Mouse (Mus musculus) cerebellum, postnatal 36 days (tissue): ENCODE measurements around the gene Ubtd2.
A peak's percentile ranks its signal among the peaks of the same experiment; 100 is the strongest.
"Not testable (repeated sequence)": the region's sequence is repeated elsewhere in the genome, so short reads cannot be mapped to it uniquely, and the experiment has no call there.

Experiments
- DNase-seq, 2 experiments: peaks; one replicate each; pipeline ENCODE4 v3.0.0; 2021 to 2022; ENCODE audit warnings: mixed read lengths in 2 of 2

Gene Ubtd2

DNA sequence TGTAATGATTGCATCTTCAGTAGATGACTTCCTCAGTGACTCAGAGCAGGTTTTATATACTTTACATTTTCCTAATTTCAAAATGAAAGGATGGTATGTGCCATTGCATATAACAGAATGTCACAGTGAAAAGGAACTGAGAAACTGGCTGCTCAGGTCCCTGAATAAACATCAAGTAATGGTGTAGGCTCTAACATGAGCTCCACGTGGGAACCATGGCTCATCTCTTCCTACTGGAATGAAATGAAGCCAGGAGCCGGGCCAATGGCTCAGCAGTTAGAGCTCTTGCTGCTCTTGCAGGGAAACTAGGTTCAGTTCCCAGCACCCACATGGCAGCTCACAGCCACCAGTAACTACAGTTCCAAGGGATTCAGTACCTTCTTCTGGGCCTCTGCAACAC lies 16.8 kb downstream of the Ubtd2 start:
- no peak for DNase-seq

DNA sequence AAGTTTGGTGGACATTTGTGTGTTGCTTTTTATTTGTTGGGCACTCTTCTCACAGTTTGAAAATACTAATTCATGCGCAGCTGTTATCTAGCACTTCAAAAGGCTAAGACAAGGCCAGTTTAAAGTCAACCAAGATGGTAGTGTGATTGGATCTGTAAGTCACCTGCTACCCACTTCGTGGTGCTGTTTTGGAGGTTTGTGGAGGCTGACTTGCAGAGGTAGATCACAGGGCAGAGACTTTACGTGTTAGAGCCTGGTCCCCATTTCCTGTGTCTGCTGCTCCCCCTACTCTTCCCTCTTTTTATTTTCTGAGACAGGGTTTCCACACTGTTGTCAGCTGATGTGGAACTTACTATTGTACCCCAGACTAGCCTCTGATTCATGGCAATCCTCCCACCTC lies 19.6 kb downstream of the Ubtd2 start:
- DNase-seq: no peak

DNA sequence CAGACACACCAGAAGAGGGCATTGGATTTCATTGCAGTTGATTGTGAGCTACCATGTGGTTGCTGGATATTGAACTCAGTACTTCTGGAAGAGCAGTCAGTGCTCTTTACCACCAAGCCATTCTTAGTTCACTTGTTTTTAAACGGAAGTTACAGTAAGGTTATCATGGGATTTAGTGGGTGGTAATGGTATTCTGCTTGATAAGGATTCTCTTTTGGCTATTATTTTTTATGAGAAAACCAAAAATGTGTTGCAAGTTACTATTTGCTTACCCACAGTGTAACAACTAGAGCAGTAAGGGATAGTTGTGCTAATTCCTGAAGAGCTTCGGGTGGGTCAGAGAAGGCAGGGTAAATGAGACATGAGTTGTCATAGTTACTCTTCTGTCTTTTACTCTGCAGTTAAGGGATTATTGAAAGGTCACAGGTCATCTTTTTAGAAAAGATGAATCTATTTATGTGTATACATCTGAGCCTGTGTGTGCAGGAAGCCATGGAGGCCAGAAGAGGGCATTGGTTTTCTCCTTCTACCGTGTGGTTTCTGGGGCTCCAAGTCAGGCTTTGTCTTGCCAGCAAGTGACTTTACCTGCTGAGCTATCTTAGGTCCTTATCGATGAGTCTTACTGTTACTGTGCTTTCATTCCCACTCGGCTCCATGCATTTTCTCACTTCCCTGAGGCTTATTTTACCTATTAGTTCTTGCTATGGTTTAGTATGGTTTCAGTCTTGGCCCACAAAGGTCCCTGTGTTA lies 20.5 kb downstream of the Ubtd2 start:
- no peak for DNase-seq

DNA sequence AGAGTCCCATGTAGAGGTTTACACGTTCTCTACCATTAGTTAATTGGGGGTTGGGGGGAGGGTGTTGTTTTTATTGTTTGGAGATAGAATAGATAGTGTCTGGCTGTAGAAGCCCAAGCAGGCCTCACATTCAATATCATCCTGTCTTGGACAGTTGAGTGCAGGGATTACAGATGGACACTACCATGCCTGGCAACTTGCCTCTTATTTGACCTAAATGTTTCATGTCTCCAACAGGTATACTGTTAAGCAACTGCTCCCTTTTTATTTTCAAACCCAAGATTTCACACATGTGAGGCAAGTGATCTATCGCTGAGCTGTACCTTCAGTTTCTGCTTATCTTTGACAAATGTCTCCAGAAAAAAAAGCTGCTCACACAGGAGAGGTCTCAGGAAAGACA lies 26.4 kb downstream of the Ubtd2 start:
- DNase-seq: peak; percentile 31 to 49

DNA sequence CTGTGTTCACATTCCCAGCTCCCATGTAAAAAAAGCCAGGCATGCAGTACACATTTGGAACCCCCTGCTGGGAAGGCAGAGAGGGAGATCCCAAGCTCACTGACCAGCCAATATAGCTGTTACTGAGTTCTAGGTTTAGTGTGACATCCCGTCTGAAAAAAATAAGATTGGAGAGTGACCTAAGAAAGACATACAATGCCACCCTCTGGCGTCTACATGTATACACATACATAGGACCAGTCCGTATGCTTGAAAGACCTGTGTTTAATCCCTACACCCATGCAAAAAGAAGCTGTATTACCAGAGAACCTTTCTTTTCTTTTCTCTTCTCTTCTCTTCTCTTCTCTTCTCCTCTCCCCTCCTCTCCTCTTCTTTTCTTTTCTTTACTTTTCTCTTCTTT lies 30.1 kb downstream of the Ubtd2 start:
- no peak for DNase-seq

DNA sequence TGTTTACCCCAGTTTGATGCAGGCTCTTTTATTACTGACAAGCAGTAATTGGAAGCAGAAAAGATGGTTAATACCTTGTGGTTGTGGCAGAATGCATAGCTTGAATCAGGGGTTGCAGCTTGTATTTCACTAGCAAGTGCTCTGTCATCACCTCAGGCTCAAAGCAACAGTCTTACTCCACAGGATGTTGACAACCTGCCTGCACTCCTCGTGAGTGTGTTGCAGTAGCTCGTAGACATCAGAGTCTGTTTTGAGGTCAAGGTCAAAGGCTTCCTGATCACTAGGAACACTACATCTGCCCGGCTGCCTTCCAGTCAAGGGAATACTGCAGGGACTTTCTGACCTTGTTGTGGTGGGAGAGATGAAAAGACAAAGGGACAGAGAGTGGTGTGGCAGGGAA lies 31.5 kb downstream of the Ubtd2 start:
- no peak for DNase-seq

DNA sequence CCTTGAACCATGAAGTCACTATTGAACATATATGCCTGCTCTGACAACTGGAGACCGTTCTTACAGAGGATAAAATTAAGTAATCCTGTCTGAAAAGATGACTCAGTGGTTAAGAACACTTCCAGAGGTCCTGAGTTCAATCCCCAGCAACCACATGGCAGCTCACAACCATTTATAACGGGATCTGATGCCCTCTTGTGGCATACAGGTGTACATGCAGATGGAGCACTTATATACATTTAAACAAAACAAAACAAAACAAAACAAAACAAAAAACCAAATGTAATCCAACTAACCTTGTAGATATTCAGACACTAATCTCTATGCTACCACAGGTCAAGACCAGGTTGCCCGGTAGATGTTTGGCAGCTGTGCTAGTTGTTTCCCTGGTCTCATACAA lies 32.3 kb downstream of the Ubtd2 start:
- DNase-seq: no peak

DNA sequence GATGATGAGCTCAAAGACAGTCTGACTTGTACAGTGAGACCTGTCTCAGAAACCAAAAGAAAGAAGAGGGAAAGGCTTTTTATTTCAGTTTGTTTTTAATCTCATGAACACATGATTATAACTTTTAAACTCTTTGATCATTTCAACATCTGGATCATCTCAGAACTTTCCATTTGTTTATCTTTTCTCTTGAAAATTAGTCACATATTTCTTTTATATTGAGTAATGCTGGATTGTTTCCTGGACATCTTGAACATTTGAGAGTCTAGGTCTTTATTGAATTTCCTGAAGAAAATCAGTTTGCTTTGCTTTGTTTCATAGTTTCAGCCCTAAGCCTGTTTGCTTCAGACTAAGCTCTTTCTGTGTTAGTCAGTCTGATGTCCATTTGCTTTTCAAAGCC lies 33.2 kb downstream of the Ubtd2 start:
- DNase-seq: no peak

DNA sequence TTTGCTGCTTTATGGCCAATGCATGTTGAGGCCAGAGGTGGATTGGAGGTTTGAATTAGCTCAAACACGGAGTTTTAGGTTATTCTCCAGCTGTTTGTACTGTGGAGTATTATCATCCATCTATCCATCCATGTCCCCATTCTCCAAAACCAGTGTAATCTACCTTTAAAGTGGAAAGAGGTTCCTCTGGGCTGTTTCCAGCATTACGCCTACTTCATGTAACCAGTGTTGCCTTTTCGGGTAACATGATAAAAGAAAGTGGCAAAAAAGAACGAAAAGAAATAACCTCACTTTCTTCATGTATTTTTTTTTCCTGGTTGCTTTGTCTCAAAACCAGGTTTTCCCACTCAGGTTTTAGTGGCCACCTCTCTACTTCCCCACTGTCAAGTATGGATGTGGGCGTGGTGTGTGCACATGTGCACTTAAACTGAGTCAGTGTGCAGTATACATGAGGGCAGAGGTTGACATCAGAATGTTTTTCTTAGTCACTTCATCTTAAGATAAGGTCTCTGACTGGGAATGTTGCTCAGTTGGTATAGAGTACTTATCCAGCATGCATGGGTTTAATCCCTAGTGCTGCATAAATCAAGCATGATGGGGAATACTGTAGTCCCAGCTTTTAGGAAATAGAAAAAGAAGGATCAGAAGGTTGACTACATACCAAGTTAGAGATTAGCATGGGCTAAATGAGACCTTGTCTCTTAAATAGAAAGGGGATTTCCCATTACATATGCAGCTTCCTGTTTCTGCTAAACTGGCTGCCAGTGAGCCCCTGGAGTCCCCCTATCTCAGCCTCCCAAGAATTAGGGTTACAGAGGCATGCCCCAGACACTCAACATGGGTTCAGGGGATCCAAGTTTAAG lies 33.9 kb downstream of the Ubtd2 start:
- no peak for DNase-seq

DNA sequence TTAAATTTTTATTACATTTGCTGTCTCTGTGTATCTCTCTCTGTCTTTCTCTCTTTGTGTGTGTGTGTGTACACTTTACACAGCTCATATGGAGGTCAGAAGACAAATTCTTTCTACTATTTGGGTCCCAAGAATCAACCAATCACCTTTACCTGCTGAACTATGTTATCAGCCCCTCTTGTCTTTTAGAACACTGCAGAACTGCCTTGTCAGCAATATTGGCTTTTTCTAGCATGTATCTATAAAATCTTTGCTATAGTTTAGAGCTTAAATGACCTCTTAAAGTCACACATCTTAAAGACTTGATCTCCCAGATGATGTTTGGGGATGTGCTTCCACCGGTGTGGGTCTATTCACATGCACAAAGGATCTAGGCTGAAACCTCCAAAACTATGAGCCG lies 35.9 kb downstream of the Ubtd2 start:
- DNase-seq: no peak

DNA sequence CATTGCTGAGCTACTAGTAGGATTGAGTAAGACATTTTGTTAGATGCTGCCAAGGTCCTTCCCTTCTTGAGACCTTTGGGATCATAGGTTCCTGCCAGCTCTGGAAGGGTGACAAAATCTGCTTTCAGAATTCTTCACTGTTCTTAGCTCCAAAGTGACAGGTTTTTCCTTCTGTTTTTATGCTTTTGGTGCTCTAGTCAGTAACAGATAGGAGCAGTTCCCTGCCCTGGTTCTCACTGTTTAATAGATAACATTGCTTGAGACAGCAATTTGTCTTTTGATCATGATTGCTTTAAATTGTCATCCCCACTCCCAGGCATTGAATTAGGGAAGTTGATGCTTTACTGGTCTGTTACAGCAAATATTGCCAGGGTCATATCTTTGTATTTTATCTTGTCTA lies 38.1 kb downstream of the Ubtd2 start:
- DNase-seq: no peak

DNA sequence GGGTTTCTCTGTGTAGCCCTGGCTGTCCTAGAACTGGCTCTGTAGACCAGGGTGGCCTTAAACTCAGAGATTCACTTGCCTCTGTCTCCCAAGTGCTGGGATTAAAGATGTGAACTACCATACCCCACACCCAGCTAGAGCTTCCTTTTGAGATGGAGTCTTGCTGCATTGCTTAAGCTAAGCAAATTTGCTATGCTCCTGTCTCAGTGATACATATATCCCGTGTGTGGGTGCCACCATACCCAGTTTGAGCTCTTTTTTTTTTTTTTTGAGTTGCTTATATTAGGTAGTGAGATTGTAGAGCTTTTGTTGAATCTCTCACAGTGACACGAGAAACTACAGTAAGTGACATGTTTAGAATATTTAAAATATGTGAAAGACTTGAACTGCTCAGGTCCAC lies 40.1 kb downstream of the Ubtd2 start:
- no peak for DNase-seq

DNA sequence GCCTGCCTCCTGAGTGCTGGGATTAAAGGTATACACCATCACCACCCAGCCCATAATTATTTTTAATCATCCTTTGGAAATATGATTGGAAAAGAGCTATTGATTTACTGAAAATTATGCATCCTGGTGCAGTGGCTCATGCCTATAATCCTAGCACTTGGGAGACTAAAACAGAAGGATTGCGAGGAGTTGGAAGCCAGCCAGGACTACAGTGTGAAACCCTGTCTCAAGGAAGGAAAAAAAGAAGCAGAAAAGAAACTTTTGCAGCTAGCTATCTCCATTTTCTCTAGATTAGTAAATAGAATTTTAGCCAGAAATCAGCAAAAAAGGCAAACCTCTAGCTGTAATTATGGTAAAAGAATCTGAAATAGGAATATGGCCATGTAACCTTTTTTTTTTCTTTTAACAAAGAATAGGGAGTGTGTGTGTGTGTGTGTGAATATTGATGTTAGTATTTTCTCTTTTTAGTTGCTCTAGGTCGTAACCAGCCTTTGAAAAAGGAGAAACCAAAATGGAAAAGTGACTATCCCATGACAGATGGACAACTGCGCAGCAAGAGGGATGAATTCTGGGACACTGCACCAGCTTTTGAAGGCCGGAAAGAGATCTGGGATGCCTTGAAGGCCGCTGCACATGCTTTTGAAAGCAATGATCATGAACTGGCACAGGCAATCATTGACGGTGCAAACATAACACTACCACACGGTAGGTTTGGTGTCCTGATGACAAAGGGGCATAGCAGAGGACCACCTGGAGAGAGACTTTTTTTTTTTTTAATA lies 43.8 kb downstream of the Ubtd2 start:
- DNase-seq: peak; percentile 65 to 69

DNA sequence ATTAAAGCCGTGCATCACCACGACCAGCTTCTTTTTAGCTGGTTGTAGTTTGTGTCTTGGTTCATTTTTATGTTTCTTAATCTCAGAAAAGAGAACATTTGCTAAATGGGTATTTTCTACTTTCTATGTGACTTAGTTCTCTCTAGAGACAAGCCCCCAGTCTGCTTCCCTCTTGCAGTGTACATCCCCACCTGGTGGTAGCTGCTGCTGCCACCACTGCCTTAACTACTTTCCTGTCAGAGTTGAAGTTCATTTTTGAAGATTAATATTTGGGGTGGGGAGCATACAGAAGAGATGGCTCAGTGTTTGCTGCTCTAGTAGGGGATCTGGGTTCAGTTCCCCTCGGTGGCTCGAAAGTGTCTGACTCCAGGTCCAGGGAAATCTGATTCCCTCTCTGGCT lies 44.8 kb downstream of the Ubtd2 start:
- DNase-seq: no peak

DNA sequence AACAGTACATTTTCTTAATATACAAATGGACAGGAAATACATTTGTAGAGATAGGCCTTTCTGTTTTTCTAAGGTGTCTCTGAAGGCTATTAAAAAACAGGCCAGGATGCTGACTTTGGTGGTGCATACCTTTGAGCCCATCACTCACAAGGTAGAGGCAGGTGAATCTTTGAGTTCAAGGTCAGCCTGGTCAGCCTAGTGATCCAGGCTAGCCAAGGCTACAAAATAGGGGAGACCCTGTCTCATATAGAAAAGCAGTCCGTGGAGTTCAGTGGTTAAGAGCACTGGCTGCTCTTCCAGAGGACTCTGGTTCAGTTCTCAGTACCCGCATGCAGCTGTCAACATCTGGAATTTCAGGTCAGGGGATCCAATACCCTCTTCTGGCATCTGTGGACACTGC lies 48.5 kb downstream of the Ubtd2 start:
- DNase-seq: no peak

DNA sequence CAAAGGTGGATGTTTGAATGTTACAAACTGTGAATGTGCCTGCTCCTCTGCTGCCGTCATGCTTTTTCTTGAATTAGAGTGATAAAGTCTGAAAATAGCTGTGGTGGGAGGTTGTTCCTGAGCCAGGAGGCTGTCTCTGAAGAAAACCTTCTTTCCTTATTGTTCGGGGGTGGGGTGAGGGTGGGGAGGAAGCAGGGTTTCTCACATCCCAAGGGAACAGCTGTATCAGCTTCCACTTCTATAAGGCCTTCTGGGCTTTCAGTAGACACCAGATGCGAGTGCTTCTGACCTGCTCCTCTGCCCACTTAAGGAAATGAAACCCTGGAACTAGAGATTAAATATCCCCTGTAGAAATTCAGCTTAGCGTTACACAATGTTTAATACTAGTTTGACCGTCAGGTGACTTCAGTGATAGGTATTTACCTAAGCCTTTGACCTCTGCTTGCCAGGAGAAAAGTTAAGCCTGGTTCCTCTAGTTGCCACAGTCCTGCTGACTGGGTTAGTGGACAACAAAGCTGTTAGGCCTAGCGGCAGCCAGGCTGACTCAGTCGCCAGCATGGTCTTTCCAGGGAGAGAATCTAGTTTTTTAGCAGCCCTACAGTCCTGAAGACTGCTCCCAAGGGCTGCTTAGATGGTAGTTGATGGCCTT lies 50.0 kb downstream of the Ubtd2 start:
- DNase-seq: no peak

DNA sequence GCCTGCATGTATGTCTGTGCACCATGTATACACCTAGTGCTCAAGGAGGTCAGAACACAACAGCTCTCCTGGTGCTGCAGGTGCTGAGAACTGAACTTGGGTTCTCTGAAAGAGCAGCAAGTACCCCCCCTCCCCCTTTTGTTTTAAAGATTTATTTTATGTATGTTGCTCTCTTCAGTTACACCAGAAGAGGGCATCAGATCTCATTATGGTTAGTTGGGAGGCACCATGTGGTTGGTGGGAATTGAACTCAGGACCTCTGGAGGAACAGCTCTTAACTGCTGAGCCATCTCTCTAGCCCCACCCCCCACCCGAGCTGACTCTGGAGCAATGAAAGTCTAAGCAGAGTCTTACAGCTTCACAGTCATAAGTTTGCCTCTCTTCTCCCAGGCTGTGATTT lies 55.8 kb downstream of the Ubtd2 start:
- no peak for DNase-seq

DNA sequence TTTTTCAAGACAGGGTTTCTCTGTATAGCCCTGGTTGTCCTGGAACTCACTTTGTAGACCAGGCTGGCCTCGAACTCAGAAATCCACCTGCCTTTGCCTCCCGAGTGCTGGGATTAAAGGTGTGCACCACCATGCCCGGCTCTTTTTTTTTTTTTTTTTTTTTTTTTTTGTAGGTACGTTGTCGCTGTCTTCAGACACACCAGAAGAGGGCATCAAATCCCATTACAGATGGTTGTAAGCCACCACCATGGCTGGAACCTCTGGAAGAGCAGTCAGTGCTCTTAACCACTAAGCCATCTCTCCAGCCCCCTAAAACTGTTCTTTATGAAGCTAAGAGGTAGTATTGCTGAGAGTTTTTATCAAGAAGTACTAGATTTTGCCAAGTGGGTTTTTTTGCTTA lies 59.7 kb downstream of the Ubtd2 start:
- not testable (repeated sequence) for DNase-seq

DNA sequence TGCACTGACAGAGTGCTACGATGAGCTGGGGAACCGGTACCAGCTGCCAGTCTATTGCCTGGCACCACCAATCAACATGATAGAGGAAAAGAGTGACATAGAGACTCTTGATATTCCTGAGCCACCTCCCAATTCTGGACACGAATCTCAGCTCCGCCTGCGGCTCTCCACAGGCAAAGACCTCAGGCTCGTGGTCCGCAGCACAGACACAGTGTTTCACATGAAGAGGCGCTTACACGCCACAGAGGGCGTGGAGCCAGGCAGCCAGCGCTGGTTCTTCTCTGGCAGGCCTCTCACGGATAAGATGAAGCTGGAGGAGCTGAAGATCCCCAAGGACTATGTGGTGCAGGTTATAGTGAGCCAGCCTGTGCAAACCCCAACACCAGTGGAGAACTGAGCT lies 60.9 kb downstream of the Ubtd2 start:
- peak; percentile 38 to 46 for DNase-seq

DNA sequence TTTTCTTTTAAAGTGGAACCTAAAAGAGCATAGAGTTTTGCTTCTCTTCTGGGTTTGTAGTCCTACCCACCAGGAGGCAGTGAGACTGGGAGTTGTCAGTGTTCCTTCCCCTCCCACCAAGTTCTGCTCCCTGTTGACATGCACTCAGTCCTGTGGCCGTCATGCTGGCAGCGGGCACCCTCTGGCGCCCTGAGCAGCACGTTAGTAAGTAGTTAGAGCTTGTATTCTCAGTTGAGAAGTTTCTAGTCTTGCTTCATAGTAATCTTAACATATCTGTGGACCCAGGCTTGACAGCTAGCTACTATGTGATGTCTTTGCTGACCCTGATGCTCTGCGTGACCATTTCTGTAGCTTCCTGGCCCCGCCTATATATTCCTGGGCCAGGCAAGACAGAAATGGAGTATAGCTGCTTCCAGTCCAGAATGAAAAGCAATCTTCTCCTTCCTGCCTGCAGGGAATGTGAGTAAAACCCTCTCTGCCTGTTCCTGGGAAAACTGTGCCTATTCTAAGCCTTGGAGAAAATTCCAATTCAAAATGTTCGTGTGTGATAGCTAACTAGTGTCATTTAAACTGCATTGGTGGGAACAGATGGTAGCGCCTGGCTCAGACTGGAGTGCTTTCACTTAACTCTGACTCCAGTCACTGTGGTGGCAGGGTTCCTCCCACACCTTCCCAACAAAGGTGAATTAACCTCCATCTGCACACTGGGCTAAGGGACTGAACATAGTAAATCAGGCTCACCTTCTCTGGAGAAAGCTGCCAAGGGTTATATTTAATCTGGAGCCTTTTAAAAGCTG lies 61.9 kb downstream of the Ubtd2 start:
- peak; percentile 76 to 80 for DNase-seq

DNA sequence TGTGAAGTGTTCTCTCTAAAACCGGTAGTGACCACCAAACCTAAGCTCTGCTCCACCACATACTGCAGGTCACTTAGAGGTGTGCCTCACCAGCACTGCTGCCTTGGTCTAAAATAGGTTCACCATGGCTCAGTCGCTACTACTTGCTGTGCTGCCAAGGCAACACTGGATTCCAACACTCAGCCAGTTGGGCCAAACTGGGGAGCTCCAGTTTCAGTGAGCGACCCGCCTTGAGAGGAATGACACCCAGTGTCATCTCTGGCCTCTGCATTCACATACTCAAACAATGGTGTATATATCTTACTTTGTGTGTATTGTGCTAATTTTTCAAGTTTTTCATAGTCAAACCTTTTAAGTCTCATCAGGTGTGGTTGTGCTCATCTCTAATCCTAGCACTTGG lies 63.6 kb downstream of the Ubtd2 start:
- peak in 1 of 2 experiments; percentile 32 for DNase-seq

DNA sequence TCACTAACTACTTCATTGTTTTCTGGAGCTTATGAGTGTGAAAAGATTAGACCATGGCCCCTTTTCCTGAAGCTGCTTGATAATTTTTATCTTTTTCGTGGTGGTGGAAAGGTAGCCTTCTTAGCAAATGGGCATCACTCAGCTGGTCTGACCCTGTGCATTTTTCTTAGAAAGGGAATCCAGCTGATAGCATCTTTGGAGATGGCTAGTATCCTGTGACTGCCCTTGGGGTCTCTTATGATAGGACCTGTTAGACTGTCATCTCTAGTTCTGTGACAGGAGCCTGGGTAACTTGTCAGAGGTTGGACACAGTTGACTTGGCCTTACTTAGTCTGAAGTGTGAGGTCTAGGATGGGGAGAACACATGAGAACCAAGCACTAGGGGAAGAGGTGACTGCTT lies 64.2 kb downstream of the Ubtd2 start:
- DNase-seq: no peak
